Mouse (Mus musculus) myocyte (in vitro differentiated cells): ENCODE measurements at regions not wholly inside any gene's neighbourhood (a gene's known extent, or its start where the extent isn't known, plus 50 kb on each side); places are given as distances from the start of the nearest gene placed in this dataset.
A peak's percentile ranks its signal among the peaks of the same experiment; 100 is the strongest.

Experiments used
- CEBPB ChIP-seq: IDR thresholded peaks from 2 replicates; pipeline ENCODE4 v1.6.1; 2011; ENCODE audit warnings: mild to moderate bottlenecking, moderate library complexity; ENCODE audit not compliant: poor library complexity, insufficient read depth, severe bottlenecking
- E2F4 ChIP-seq: IDR thresholded peaks from one replicate; pipeline ENCODE4 v1.6.1; 2011; ENCODE audit warnings: mild to moderate bottlenecking, control low read depth, moderate library complexity; ENCODE audit not compliant: insufficient read depth
- MAX ChIP-seq: IDR thresholded peaks from one replicate; pipeline ENCODE4 v1.6.1; 2011; ENCODE audit warnings: low read depth, mild to moderate bottlenecking, control low read depth
- MYOD1 ChIP-seq, 3 experiments: IDR thresholded peaks; one replicate each; pipeline ENCODE4 v1.6.1; 2011; ENCODE audit warnings: control low read depth in 2 of 3, low read depth in 2 of 3, mild to moderate bottlenecking in 2 of 3, moderate library complexity in 1 of 3; ENCODE audit not compliant: insufficient read length in 2 of 3, control insufficient read depth in 1 of 3
- MYOG ChIP-seq, 3 experiments: IDR thresholded peaks; one replicate each; pipeline ENCODE4 v1.6.1; 2011; ENCODE audit warnings: control low read depth in 2 of 3, low read depth in 2 of 3, mild to moderate bottlenecking in 2 of 3; ENCODE audit not compliant: insufficient read length in 2 of 3, control insufficient read depth in 1 of 3, insufficient read depth in 1 of 3
- POLR2A ChIP-seq: IDR thresholded peaks from one replicate; pipeline ENCODE4 v1.6.1; 2011; ENCODE audit warnings: low read depth, mild to moderate bottlenecking, control low read depth, moderate library complexity; ENCODE audit not compliant: insufficient read length
- POLR2AphosphoS2 ChIP-seq: IDR thresholded peaks from one replicate; pipeline ENCODE4 v1.6.1; 2011; ENCODE audit warnings: low read depth, control low read depth; ENCODE audit not compliant: insufficient read length
- REST ChIP-seq: IDR thresholded peaks from one replicate; pipeline ENCODE4 v1.6.1; 2011; ENCODE audit warnings: mild to moderate bottlenecking, control low read depth, moderate library complexity; ENCODE audit not compliant: insufficient read depth, insufficient read length
- SRF ChIP-seq: IDR thresholded peaks from one replicate; pipeline ENCODE4 v1.6.1; 2011; ENCODE audit warnings: low read depth; ENCODE audit not compliant: control insufficient read depth, insufficient read length
- TCF12 ChIP-seq: IDR thresholded peaks from one replicate; pipeline ENCODE4 v1.6.1; 2011; ENCODE audit warnings: mild to moderate bottlenecking, control low read depth; ENCODE audit not compliant: poor library complexity, insufficient read depth, severe bottlenecking
- USF1 ChIP-seq: IDR thresholded peaks from one replicate; pipeline ENCODE4 v1.6.1; 2011; ENCODE audit warnings: low read depth, mild to moderate bottlenecking, control low read depth, moderate library complexity

- TF ChIP-seq MYOD1 (IDR thresholded peaks at IDR 0.05; ENCODE audit: control insufficient read depth in 1 of 3, insufficient read length in 2 of 3, low read depth in 2 of 3): no peak
- TF ChIP-seq TCF12: no peak
- TF ChIP-seq POLR2A: no peak
- TF ChIP-seq MAX: no peak
- peak; percentile 85 for TF ChIP-seq CEBPB
- no peak for TF ChIP-seq E2F4
- no peak for TF ChIP-seq SRF
- TF ChIP-seq MYOG (IDR thresholded peaks at IDR 0.05; ENCODE audit: control insufficient read depth in 1 of 3, insufficient read depth in 1 of 3, insufficient read length in 2 of 3, low read depth in 2 of 3): no peak
- TF ChIP-seq USF1: no peak
- TF ChIP-seq REST: no peak
- TF ChIP-seq POLR2AphosphoS2: no peak
These were observed 67.7 kb upstream of the Zfp280d start for GRCm38 (mm10) chr9:72206911-72207310.
